Mouse (Mus musculus) hematopoietic stem cell, adult 5-6 weeks (primary cell): ENCODE measurements around the gene Rgs9. TPM values are rescaled to one million over a fixed set of nuclear protein-coding genes. Genes with fewer than 3 reads are reported as not detected.
"Not testable (repeated sequence)": the region's sequence is repeated elsewhere in the genome, so short reads cannot be mapped to it uniquely, and the experiment has no call there.

Experiments
- ATAC-seq, 2 experiments: fragments of 125-278 bp in 1 of 2; replicated peaks in 1 of 2; 2 replicates each; pipeline ENCODE4 v1.8.0; 2016 to 2017; ENCODE audit warnings: inconsistent platforms in 2 of 2, mild to moderate bottlenecking in 2 of 2, moderate number of reproducible peaks in 2 of 2, low read depth in 1 of 2, moderate TSS enrichment in 1 of 2; ENCODE audit not compliant: low FRiP score in 2 of 2, poor library complexity in 2 of 2, severe bottlenecking in 2 of 2, insufficient read depth in 1 of 2, low TSS enrichment in 1 of 2
- total RNA-seq: library from RNA; stranded (forward); fragments of 172-1452, 232-1000 nt; gene quantifications from 2 replicates; pipeline ENCODE4 v1.2.3, GENCODE M21; 2017

Gene Rgs9
- 2.3 and 2.4 TPM in 2 replicates for total RNA-seq

DNA sequence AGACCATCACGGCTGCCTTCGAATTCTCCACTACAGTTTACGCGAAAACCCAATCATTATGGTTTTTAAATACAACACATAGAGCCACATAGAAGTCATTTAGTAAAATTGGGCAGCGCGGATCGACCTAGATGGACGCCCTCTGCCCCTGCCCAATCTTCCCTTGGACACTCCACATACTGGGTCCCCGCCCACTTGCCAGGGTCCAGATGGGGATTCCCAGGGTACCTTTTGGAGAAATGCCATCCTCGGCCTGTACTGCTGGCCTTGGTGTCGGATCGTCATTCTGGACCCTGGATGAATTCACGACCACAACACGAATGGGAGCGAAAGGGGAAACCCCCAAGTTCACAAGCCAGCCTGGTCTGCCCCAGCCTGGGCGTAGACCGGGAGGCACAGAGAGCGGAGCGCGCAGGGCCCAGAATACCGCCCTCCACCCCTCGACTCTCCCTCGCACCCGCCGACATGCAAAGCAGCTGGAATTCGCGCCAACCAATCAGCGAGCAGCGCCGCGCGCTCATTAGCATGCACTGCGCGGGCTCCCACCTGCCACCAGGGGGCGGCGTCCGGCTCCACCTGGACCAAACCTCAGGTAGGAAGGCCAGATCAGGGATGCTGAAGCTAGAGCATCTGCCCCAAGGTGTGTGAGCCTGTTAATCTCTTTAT, at the start of gene Rgs9:
Rgs9 (minus strand) TSS at position 420 of the 666 bp plus-strand sequence.
- ATAC-seq: peak; percentile 98 to 99

GRCm38 (mm10) chr11:109347242-109347959, 49.5 kb upstream of the Rgs9 start:
- peak; percentile 80 to 84 for ATAC-seq

DNA sequence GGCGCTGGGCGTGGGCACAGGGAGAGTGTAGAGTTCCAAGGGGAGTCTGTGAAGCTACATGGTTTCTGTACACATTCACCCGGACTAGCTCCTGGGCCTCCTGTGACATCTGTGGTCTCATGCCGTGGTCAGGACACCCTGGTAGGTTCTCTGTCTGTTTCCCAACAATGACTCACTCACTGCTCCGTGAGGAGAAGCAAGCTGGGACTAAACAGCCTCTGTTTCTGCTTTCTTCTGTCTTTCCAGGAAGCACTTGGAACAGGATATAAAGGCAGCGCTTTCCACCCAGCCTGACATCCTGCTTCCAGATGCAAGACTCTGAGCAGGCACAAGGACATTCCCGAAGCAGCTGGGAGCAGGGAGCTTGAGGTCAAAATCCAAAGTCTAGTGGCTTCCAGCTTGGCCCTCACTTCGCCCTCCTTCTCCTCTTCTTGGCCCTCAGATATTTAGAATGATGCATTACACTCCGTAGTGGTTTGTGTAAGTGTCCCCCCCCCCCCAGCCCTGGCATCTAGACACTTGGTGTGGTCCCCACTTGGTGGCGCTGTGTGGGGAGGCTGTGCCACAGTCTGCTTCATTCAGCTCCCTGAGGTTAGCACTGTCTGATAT, 46.2 kb upstream of the Rgs9 start:
- no peak; a peak in 1 of 4 replicates for ATAC-seq

DNA sequence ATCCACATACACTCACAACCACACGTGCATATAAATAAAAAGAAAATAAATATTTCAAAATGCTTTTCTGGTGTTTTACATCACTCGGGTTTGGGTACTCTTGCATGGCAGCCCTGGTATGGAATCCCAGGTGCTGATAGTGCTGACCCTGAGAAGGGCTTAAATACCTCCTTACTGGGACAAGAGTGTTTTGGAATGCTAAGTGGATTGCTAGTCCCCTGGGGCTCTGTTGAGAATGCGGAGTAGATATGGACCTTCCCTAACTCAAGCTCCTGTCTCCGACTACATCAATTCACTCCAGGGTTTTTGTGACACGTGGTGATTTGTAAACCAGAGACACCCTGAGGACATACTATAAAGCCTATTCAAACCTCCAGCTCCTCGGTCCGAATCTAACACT, 45.6 kb upstream of the Rgs9 start:
- ATAC-seq: no peak

DNA sequence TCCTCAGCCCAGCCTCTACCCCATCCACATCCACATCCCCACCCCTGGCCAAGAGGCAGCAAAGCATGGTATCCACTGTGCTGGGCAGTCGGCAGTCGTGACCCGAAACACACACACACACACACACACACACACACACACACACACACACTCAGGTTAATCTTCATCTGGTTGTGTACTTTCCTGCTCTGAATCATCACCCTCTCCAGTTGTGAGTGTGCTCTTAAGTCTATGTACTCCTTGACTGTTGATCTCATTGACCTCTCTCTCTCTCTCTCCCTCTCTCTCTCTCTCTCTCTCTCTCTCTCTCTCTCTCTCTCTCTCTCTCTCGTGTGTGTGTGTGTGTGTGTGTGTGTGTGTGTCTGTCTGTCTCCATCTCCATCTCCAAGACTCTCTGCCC, 44.7 kb upstream of the Rgs9 start:
- not testable (repeated sequence) for ATAC-seq

DNA sequence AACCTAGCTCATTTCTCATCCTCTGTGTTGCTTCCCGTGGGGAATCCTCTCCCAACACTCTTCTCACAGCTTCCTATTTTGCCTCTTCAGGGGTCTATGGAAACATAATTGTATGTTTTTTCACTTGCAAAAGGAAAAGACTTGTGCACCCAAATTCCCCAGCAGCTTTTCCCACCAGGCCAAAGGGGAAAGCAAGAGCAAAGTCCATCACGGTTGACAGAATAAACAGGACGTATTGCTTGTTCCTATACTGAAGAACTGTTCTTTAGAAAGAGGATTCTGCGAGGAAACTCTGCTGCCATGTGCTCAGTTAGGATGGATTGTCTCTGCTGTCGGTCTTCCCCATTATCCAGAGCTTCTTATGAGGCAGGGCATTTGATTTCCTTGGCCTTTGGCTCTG, 42.6 kb upstream of the Rgs9 start:
- ATAC-seq: no peak

- ATAC-seq: no peak
These were observed 41.4 kb upstream of the Rgs9 start for GRCm38 (mm10) chr11:109339155-109339938.

- no peak for ATAC-seq
These were observed 38.0 kb upstream of the Rgs9 start for GRCm38 (mm10) chr11:109335890-109336289.

DNA sequence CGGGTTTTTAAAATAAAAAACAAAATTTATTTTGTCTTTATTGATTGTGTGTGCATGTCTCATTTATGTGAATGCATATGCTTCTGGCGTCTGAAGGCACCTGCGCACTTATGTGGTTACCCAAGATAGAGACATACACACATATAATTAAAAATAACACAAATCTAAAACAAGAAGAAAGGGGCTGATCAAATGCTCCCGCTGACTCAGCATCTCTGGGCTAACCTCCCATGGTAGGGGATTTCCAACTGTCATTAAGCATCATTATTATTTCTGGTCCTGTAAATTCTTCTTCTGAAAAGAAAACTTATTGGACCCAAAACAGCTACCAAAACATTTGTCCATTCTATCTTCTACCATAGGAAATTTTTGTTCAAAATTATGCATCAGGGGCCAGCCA, 36.8 kb upstream of the Rgs9 start:
- ATAC-seq: no peak

DNA sequence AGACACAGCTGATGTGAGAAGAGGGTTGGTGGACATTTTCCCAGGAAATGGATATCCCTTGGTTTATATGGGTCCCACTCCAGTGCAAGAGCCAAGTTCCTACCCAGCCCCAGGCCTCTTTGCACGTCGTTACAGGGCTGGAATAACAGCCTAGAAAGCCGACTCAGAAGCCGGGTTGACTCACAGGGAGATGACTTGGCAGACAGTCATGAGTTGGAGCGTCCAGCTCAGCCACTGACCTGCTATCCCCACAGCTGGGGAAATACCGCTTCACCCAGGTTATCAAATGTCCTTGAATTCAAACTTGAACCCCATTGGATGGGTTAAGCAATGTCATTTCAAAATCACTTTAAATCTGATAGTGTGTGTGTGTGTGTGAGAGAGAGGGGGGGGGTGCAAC, 34.8 kb upstream of the Rgs9 start:
- no peak for ATAC-seq

GRCm38 (mm10) chr11:109331424-109331824, 33.5 kb upstream of the Rgs9 start:
- peak; percentile 94 for ATAC-seq

DNA sequence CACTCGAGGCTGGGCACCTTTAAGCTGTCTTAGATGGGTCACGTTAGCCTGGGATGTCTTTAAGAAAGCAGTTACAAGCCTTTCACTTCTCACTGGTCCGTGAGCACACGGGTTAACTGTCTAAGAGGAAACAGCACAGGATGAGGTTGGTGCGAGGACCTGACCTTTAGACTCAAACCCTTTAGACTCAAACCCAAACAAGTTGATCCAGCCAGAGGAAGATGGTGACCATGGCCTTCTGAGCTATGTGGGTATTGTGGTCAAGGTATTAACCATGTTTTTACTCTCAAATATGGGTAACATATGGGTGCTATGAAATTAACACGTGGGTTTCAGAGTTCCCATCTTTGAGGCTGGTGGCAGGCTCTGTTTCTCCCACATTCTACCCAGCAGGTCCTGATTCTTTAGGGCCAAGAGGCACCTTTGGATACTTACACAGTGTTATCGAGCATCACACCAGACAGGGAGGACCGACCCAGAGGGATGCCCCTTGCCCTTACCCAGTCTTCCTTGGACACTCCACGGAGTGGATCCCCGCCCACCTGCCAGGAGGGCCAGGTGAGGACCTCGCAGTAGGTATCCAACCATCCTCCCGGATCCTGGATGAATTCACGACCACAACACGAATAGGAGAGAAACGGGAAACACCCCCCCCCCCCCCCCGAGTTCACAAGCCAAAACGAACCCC, 32.9 kb upstream of the Rgs9 start:
- ATAC-seq: no peak

DNA sequence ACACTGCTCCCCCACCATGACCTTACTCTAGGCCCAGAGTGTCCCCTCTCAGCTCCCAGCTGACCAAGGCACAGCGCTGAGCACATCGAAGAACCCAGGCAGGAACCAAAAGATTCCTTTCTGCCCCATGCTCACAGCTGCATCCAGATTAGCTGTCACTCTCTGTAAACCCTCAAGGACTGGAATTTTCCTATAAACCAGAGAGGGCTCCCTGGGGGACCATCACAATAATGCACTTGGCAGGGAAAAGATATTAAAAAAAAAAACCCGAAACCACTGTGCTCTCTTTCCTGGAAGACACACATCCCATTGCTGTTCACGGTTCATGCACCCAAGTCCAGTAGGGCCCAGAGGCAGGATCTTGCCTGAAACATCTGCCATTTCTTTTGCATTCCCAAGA, 31.4 kb upstream of the Rgs9 start:
- no peak for ATAC-seq

- ATAC-seq: no peak
These were observed 30.0 kb upstream of the Rgs9 start for GRCm38 (mm10) chr11:109327952-109328351.

GRCm38 (mm10) chr11:109327381-109327780, 29.5 kb upstream of the Rgs9 start:
- no peak for ATAC-seq

- ATAC-seq: peak in 1 of 2 experiments; percentile 31; a peak in 1 of 4 replicates
These were observed 28.3 kb upstream of the Rgs9 start for GRCm38 (mm10) chr11:109326270-109326669.

GRCm38 (mm10) chr11:109320361-109320933, 22.5 kb upstream of the Rgs9 start:
- no peak for ATAC-seq
